Mouse (Mus musculus) frontal cortex, postnatal 25 days (tissue): Measurements from ENCODE around the gene Clcnkb.

Experiments
- DNase-seq, 2 experiments: peaks; one replicate each; pipeline ENCODE4 v3.0.0; 2022; ENCODE audit warnings: low spot score in 2 of 2

Clcnkb gene

DNA sequence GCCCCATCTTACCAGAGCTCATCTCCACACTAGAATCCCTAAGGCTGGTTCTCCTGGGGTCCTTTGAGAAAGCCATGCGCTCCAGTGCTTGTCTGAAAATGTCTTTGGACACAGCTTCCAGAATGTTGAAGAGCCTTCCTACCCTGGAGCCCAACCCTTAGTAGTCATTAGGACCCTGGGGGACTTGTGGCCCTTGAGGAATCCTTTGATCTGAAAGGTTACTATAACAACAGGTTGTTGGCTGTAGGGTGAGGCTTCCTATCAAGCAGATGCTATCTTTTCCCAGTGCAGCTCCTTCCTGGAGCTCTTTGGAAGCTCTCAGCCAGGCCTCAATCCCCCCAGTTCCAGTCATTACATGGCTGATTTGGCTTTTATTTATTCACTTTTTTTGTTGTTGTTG is 20.2 kb upstream of the Clcnkb start, which contains the start of gene Srarp:
Gene Srarp, minus strand, starts transcription at position 132 of the 400 bp plus-strand sequence.
- no peak for DNase-seq

DNA sequence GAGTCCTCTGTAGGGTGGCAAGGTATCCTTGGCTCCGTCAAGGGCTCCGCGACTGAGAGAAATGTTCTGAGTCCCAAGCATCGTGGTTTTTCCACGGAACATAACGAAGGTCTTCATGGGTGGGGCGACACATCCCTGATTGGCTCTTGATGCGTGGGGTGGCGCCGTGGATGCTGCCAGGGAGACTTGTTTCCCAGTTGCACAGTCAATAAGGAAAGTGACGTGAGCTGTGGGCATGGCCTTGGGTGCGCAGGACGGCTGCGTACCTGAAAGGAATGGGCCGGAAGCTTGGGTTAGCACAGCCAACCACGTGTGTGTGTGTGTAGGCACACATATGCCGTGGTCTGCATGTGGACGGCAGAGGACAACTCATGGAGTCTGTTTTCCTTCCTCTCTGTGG is 17.4 kb upstream of the Clcnkb start:
- no peak for DNase-seq

DNA sequence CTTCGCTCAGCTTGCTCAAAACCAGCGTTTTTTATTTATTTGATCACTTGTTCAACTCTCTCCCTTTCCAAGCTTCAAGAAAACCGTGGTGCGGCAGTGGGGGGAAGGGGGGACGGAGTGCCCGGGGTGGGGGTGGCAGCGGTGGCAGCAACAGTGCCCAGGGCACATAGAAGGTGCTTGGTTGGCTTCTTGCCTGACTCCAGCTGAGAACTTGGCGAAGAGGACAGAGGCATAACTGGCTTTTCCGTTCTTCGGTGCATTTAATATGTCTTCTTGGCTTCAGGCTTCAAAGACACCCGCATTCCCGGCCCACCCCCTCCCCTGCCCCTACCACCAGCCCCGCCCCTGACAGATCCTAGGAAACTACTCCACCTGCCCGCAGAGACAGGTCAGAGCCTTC is 16.9 kb upstream of the Clcnkb start:
- DNase-seq = no peak

- no peak for DNase-seq
Observed at GRCm38 (mm10) chr4:141430997-141431396, 15.2 kb upstream of the Clcnkb start.

- no peak for DNase-seq
Observed at GRCm38 (mm10) chr4:141429847-141430246, 14.0 kb upstream of the Clcnkb start.

- no peak for DNase-seq
Observed at GRCm38 (mm10) chr4:141429381-141429780, 13.6 kb upstream of the Clcnkb start.

GRCm38 (mm10) chr4:141427921-141428320 is 12.1 kb upstream of the Clcnkb start:
- DNase-seq = no peak

- DNase-seq = no peak
Observed at GRCm38 (mm10) chr4:141426796-141427745, 11.3 kb upstream of the Clcnkb start.

GRCm38 (mm10) chr4:141425484-141426479 is 10.0 kb upstream of the Clcnkb start:
- peak in 1 of 2 experiments; percentile 57 for DNase-seq

GRCm38 (mm10) chr4:141423691-141424431 is 8.0 kb upstream of the Clcnkb start:
- DNase-seq = no peak

DNA sequence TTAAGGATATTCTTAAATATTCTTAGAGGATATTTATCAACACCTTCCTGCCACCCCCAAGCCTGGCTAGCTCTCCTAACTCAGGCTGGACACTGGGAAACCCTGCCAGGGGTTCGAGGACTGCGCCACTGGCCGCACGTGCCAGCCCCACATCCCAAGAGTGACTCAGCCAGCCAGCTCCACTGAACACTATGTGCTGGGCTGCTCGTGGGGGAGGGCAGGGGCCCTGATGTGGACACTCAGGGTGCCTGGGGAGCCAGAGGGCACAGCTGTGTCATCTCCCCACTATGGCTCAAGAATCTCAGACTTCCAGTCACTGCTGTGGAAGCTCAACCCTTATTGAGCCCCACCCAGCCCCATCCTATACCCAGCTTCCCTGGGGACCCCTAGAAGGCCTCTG is 7.5 kb upstream of the Clcnkb start:
- DNase-seq = no peak

DNA sequence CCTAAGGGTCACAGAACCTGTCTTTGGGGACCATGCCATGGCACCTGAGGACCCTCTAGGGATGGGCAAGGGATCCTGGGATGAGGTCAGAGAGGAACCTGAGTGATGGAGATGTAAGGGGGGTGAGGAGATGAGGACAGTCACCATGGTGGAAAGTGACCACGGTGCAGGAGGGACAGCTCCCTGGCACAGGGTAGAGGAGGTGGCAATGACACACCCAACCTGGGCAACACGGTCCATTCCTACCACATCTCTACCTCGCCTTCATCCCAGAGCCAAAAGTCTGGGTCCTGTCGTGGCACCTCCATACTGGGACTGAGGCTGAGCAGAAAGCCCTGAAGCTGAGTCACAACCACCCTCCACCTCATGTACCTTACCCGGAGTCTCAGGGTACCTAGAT is 7.0 kb upstream of the Clcnkb start:
- no peak for DNase-seq

DNA sequence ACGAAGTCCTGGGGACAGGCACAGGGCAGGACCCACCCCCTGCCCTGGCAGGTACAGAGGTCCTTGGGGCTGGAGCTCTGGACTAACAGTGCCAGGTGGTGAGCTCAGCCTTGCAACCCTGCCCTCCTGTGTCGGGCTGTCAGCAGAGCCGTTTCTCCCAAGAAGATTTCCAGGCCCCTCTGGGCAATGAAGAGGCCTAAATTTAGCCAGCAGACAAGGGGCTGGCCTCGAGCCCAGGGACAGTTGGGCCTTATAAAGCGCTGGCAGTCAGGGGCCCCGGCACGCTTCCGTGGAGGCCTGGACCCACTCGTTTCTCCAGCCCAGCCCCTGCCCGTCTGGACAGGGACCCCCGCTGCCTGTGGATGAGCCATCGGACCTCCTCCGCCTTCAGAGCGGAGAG is 5.6 kb upstream of the Clcnkb start:
- no peak for DNase-seq

- DNase-seq = no peak
Observed at GRCm38 (mm10) chr4:141420886-141421285, 5.1 kb upstream of the Clcnkb start.

DNA sequence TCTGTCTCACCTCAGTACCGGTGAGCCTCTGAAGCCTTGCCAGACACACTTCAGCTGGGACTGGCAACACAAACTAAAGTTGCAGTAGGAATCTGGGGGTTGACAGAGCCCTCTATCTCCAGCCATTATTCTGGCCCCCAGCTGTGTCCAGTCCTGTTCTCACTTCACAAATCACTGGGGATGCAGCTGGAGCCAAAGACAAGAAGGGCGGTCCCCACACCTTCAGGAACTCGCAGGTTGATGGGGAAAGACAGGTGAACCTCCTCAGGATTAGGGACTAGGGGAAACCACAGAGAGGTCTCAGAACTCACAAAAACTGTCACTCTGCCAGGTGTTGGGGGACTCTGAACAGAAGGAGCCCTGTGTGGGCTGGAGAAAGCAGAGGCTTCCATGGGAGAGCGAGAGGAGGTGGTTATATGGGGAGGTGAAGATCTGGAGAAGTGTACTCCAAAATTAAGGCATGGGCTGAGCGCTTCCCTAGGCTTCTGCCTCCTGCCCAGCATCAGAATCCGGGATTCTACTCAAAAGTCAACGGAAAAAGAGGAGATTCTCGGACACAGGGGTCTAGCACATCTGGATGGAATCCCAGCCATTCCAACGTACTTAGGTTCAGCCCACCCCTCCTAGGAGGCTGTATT is 4.5 kb upstream of the Clcnkb start, which contains the start of gene Hspb7:
Gene Hspb7, plus strand, starts transcription at position 588 of the 638 bp plus-strand sequence.
- no peak for DNase-seq

DNA sequence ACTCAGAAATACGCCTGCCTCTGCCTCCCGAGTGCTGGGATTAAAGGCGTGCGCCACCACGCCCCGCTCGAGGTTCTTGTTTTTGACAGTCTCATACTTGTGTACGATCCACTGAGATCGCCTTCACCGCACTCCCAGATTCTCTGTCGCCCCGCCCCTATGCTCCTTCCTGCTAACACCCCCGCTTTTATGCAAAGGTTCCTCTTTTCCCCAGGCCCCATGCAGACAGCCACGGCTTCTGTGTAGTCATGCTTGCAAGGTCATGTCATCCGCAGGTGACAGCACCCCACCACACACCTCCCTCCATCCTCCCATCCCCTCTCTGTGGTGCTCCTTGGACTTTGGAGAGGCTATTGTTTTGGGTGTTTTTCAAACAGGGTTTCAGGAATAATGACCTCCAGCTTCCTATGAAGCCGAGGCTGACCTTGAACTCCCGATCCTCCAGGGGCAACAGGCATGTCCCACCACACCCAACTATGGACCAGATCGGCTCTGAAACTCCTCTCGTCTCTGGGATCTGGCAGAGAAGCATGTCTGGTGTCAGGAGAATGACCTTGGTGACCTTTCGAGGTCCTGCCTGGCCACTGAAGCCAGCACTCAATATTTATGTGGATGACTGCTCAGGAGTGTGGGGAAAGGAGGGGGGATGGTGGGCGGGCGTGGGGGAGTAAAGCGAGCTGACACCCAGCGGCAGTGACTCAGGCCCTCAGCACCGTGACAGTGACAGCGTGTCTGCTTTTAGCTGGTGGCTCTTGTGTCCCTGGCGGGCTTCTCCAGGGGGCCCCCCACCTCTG is 3.8 kb upstream of the Clcnkb start:
- DNase-seq = no peak

- no peak for DNase-seq
Observed at GRCm38 (mm10) chr4:141411430-141411992, 4.3 kb downstream of the Clcnkb start.

DNA sequence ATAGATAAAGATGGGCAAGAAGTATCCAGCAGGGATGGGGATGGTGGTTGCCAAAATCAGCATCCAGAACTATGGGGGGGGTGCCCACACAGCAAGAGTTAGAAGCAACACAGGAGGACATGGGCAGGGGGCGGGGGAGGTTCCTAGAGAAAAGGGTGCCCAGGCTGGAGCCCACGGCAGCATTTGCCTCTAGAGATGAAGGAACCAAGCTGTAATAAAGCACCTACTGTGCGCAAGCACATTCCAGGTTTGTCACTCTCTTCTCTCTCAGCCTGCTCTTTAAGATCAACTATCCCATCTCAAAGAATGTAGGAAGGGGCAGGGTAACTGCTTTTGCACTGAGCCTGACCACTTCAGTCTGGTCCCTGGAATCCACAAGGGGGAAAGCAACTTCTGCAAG is 7.2 kb downstream of the Clcnkb start:
- DNase-seq = no peak

GRCm38 (mm10) chr4:141406516-141407299 is 9.1 kb downstream of the Clcnkb start:
- DNase-seq = no peak
